In genomic region chr4:24509195-24509594, GRCm38 (mm10) we compare ENCODE assay signal across 18 mouse cellular contexts.
"Had no signal": no experiment of that assay in that cellular context is flagged by ENCODE, and none has a peak within 500 bp of the region (broad histone marks: within the 10 kb centered on the region; RNA-seq: fewer than 3 reads in every experiment).

No protein-coding gene starts in this region.

- H3K4me3 ChIP-seq: limb, embryonic 12.5 days; limb, embryonic 15.5 days; megakaryocyte, embryonic 14.5 days had no signal

- DNase-seq: kidney, adult 2 months; kidney, postnatal 25 days; layer of hippocampus, postnatal 36 days; left cerebral cortex, postnatal 4 days; lung, adult 2 months; midbrain, embryonic 14.5 days; right cerebral cortex, postnatal 14 days; right cerebral cortex, postnatal 4 days; thymus, adult 2 months; thymus, postnatal 36 days had no signal

- H3K27ac ChIP-seq: kidney, postnatal 0 days; limb, embryonic 12.5 days; limb, embryonic 15.5 days; macrophage; stomach, postnatal 0 days had no signal

- H3K9me3 ChIP-seq: limb, embryonic 12.5 days; limb, embryonic 15.5 days; megakaryocyte, embryonic 14.5 days had no signal

- ATAC-seq: intestine, postnatal 0 days had no signal

- H3K27me3 ChIP-seq: limb, embryonic 12.5 days; limb, embryonic 15.5 days; megakaryocyte, embryonic 14.5 days had no signal

- H3K9ac ChIP-seq: limb, embryonic 12.5 days; limb, embryonic 15.5 days had no signal

- H3K4me1 ChIP-seq: limb, embryonic 12.5 days; limb, embryonic 15.5 days had no signal

- H3K4me2 ChIP-seq: limb, embryonic 12.5 days; limb, embryonic 15.5 days; midbrain, embryonic 11.5 days had no signal
